Mouse (Mus musculus) urinary bladder, postnatal 10 days (tissue): ENCODE data around the gene Gcn1l1.
"Not testable (repeated sequence)": the region's sequence is repeated elsewhere in the genome, so short reads cannot be mapped to it uniquely, and the experiment has no call there.

Experiments
- DNase-seq: peaks from one replicate; pipeline ENCODE4 v3.0.0; 2022; ENCODE audit warnings: low spot score

Gene Gcn1l1

GRCm38 (mm10) chr5:115564737-115565393 lies at the start of gene Gcn1l1:
Gene Gcn1l1, plus strand, starts transcription at chr5:115565254.
- DNase-seq: no peak

DNA sequence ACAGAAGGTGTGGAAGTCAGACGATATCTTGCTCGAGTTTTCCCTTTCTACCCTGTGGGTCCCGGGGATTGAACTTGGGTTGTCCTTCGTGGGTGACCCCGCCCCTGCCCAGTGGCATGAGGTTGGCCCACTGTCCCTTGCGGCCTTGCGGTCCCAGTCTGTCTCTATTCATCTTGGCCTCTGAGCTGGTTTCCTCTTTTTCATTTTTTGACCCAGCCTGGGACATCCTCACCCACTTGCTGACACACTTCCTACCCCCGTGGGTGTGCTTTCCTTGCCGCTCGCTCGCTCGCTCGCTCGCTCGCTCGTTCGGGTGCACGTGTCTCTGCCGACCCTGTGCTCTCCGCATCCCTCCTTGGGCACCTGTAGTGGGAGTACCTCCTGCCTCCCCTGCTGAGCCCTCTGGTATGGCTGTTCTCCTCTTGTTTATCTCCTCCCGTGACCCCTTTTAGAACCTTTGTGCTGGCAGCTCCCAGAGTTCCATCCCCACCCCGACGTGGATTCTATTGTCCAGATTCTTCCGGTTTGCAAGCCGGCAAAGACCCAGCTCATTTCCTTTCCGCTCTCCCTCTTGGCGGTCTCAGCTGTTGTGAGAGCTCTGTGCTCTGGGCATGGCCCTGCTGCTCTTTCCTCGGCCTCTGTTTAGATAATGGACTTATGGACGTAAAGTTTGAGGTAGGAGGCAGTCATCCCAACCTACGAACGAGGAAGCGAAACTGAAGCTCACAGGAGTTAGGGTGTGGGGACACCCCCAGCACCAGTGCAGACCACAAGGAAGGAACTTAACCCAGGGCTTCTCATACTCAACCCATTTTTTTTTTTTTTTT lies 48.8 kb upstream of the Gcn1l1 start:
- DNase-seq: no peak

DNA sequence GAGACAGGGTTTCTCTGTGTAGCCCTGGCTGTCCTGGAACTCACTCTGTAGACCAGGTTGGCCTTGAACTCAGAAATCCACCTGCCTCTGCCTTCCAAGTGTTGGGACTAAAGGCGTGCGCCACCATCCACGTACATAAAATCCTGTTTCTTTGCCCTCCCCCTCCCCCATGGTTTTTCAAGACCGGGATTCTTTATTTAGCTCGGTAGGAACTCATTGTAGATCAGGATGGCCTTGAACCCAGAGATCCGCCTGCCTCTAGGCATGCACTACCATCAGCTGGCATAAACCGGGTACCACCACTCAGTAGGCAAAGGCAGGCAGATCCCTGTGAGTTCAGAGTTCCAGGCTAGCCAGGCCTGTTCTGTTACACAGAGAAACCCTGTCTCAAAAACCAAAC lies 48.1 kb upstream of the Gcn1l1 start:
- DNase-seq: no peak

- DNase-seq: no peak
Measured at GRCm38 (mm10) chr5:115517501-115517900, 47.6 kb upstream of the Gcn1l1 start.

- not testable (repeated sequence) for DNase-seq
Measured at GRCm38 (mm10) chr5:115518214-115518613, 46.8 kb upstream of the Gcn1l1 start.

- no peak for DNase-seq
Measured at GRCm38 (mm10) chr5:115520325-115520869, 44.7 kb upstream of the Gcn1l1 start.

GRCm38 (mm10) chr5:115521553-115522461 lies 43.2 kb upstream of the Gcn1l1 start:
- DNase-seq: no peak

- no peak for DNase-seq
Measured at GRCm38 (mm10) chr5:115522531-115522930, 42.5 kb upstream of the Gcn1l1 start.

- DNase-seq: no peak
Measured at GRCm38 (mm10) chr5:115522981-115523499, 42.0 kb upstream of the Gcn1l1 start.

DNA sequence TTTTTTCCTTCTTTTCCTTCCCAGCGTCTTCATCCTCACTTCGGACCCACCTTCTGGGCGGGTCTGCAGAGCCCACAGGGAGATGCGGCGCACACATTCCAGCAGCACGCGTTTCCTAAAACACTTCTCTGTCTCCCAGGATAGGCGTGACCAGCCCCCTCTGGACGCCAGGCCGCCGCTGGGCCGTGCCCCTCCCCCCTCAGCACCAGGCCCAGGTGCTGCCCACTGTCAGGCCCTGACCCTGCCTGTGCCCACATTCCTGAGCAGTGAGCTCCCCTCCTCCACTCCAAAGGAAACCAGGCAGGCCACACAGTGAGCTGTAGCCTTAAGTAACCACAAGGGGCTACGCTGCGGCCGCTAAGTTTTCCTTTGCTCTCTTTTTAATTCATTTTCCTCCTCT lies 41.1 kb upstream of the Gcn1l1 start:
- DNase-seq: no peak

DNA sequence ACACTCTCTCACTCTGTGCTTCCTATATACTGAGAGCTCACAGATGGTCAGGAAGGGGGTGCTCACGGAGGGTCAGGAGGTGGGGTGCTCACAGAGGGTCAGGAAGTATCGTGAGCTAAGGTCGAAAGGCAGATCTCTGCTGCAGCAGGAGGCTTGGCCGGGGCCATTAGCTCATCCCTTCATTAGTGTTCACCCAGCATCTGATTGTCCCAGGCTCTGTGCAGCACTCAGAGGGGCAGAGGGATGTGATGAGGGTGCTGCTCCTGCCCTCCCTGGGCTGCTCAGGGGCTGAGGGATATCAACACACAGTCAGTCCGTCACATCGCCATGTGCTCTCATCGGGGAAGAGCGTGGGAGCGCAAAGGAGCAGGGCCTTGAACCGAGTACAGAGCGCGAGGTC lies 40.6 kb upstream of the Gcn1l1 start:
- no peak for DNase-seq

DNA sequence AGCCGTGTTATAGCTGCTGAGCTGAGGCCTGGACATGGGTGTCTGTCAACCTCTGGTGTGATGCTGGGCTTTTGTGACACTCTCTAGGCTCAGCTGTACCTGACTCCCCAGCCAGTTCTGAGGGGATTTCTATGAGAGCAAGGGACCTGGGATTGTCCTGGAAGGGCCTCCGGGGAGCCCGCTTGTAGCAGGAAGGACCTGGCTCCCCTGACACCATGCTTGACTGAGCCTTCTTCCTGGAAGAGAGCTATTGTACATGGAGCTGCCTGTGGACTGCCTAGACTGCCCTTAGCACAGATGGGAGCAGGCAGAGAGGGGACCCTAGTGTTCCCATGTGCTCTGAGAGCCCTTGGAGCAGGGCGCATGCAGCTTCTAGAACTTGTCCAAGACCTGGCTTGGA lies 39.6 kb upstream of the Gcn1l1 start:
- DNase-seq: no peak

- DNase-seq: no peak
Measured at GRCm38 (mm10) chr5:115525943-115526342, 39.1 kb upstream of the Gcn1l1 start.

DNA sequence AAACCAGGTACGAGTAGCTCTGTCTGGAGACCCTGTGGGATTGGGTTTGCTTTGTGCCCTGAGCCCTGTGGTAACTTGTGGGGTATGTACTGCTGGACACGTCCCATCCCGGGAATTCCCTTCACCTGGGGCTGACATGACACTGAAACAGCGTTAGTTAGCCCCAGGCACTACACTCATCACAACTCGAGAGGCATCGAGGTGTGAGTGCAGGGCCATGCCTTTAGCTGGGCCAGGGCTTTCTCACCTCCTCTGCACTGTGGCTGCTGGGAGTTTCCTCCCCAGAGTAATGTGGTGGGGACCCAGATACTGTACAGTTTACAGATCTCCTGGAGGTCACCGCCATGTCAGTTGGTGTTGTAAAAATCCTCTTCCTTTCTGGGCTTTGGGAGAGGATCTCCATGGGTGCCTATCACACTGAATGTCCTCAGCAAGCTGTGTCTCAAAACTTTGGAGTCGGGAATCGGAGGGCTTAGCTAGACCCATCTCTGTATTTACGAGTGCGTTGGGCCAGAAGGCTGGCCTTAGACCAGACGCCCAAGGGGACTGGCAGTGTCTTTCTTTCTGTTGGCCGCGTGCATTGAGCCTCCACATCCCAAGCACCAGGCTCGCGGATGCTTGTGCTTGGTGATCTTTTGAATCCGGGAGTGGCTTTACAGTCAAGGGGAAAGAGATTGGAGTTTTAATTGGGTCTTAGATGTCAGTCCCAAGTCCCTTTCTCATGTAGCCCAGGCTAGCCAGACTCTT lies 38.4 kb upstream of the Gcn1l1 start:
- DNase-seq: no peak

DNA sequence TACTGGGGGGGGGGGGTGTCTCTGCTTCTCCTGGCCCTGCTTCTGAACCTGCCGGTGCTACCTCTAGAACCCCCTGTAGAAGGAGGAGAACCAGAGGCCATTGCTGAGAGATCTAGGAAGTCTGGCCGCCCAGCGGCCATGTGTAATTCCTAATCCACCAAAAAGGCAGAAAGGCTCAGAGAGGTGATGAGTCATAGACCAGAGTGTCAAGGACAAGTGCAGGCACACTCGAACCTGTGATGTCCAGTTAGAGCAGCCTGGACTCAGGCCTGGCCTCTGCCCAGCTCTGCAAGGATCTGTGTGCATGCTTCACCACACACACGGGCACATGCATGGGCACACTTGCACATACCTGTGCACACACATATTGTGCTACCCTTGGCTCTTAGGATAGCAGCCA lies 36.9 kb upstream of the Gcn1l1 start:
- DNase-seq: no peak

- DNase-seq: no peak
Measured at GRCm38 (mm10) chr5:115529364-115529741, 35.7 kb upstream of the Gcn1l1 start.

- DNase-seq: no peak
Measured at GRCm38 (mm10) chr5:115529742-115530446, 35.2 kb upstream of the Gcn1l1 start.

DNA sequence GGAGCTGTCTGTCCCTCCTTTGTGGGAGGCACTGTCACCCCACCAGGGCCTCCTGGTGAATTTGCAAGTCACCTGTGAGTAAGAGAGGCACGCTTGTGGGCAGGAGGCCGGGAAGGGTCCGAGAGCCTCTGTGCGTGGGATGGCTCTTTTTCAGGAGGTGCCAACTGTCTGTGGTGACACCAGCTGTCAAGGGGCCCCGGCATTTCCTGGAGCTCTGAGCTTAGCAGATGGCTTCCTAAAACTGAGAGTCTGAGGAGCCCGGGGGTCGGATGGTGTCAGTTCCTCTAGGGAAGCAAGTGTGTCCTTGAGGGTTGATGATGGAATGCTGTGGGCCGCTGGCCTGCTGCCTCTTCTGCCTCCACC lies 34.6 kb upstream of the Gcn1l1 start:
- no peak for DNase-seq

DNA sequence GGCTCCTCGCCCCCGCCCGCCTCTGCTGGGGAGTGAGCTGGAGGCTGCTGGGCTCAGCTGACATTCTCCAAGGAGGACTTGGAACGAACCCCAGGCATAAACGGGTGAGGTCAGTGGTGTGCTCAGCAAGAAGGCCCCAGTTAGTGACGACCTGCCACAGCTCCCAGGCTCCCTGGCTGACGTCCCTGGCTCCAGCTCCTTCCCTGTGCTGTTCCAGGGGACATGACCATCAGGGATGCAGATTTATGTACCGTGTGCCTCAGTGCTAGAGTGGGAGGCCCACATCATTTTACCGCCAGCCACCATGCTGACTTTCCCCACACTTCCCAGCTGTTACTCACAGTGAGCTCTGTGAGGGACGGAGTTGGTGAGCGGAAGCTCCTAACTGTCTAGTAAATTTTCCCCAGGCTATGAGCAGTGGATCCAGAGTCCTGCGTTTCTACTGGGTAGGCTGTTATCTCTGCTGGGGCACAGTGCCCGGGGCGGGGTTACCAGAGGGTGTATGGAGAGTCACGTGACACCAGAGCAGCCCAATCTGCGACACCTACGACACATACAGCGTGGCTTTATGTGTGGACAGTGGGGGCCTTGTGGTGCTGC lies 33.3 kb upstream of the Gcn1l1 start:
- no peak for DNase-seq

GRCm38 (mm10) chr5:115534290-115534731 lies 30.7 kb upstream of the Gcn1l1 start:
- no peak for DNase-seq
